Mouse (Mus musculus): ENCODE results near the gene Tpbg.

DNA sequence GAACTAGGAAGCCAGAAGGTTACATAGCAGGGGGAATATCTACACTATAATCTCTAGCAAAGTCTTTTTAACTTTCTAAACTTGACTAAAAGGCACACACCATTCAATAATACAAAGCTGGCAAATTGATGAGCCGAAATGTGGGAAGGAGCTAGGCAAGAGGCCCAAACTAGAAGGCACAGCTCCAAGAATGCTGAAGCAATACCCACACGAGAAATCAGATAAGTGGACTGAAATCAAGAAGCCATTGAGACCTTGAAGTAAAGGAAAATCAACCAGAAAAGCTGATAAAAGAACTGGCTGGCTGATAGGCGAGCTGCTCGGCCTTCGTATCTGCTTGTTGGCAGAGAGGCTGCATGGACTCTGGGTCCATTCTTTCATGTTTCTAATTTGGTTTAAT is 51.5 kb downstream of the Tpbg start:
- no peak for TF ChIP-seq CTCF (IDR thresholded peaks at IDR 0.05 in 2 of 3, conservative IDR thresholded peaks at IDR 0.05 in 1 of 3; ENCODE audit: control insufficient read depth in 1 of 3, insufficient read depth in 1 of 3, low read depth in 2 of 3, low read length in 3 of 3, poor library complexity in 1 of 3, severe bottlenecking in 1 of 3)
- TF ChIP-seq RAD21 (IDR thresholded peaks at IDR 0.05; ENCODE audit: low read depth, low read length): no peak
